Mouse (Mus musculus): ENCODE measurements around the gene Atrip.

The Atrip gene

GRCm38 (mm10) chr9:109038086-109038895 is 35.6 kb downstream of the Atrip start, which contains the start of gene Shisa5:
Shisa5 (plus strand) TSS chr9:109038565.
- no peak for DNase-seq (ENCODE audit: low spot score in 2 of 2)

DNA sequence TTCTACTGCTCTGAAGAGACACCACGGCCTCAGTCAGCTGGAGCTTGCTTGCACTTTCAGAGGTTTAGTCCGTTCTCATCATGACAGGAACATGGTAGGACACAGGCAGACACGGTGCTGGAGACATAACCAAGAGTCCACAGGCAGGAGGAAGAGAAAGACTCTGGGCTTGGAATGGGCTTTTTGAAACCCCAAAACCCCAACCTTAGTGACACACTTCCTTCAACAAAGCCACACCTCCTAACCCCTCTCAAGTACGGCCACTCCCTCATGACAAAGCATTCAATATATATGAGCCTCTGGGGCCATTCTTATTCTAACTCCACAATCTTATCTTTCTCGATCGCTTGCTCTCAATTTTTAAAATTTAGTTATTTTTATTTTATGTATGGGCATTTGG is 41.5 kb downstream of the Atrip start:
- no peak for DNase-seq (ENCODE audit: low spot score in 2 of 2)

GRCm38 (mm10) chr9:109031686-109032085 is 42.2 kb downstream of the Atrip start:
- no peak for DNase-seq (ENCODE audit: low spot score in 2 of 2)

DNA sequence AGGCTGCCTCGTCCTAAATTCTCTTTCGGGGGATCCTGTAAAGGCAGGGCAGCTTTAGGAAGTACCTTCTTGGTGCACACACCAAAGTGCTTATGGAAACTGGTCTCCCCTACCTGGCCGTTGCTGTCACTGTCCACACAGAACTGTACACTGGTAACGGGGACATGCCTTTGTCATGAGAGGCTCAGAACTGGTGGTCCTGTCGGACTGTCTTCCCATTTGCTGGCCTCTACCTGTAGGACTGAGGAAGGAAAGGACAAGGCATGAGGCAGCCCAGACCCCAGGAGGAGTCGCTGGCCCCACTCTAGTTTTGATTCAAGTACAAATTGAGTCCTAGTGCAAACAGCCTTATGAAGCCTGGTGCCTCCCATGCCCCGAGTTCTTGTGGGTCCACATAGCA is 42.9 kb downstream of the Atrip start:
- no peak for DNase-seq (ENCODE audit: low spot score in 2 of 2)

GRCm38 (mm10) chr9:109030312-109030711 is 43.6 kb downstream of the Atrip start:
- no peak for DNase-seq (ENCODE audit: low spot score in 2 of 2)

GRCm38 (mm10) chr9:109028919-109029318 is 45.0 kb downstream of the Atrip start:
- DNase-seq (ENCODE audit: low spot score in 2 of 2) = no peak

DNA sequence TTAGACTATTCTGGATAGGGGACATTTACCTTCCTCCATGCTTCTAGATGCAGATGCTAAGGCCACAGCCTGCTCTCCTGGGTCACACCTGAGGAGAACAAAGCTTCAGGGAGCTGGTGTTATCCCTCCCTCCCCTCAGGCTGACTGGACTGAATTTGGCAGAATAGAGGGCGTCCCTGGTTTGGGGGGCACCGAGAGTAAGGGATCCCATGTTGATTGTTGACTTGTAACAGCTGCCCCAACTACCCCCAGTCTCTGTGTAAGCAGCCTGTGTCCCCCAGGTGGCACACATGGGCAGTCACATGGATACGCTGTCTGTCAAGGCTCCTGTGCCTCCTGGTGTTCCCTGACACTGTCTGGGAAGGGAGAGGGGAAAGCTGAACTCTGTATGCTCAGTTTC is 45.5 kb downstream of the Atrip start:
- DNase-seq (ENCODE audit: low spot score in 2 of 2) = no peak

DNA sequence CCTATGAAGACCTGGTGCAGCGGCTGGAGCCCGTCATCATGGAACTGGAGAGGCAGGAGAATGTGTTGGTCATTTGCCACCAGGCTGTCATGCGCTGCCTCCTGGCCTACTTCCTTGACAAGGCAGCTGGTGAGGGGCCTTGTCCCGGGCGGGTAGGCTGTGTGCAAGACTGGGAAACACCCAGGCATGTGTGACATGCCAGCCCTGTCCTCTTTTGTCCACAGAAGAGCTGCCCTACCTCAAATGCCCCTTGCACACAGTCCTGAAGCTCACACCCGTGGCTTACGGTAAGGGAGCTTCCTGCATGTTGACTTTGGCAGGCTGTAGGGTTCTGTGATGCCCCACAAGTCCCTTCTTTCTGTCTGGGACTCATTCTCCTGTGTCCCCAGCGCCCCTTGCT is 46.4 kb downstream of the Atrip start:
- no peak for DNase-seq (ENCODE audit: low spot score in 2 of 2)

GRCm38 (mm10) chr9:109022866-109023685 is 50.8 kb downstream of the Atrip start:
- peak; percentile 59 to 70 for DNase-seq (ENCODE audit: low spot score in 2 of 2)

GRCm38 (mm10) chr9:109021428-109021827 is 52.5 kb downstream of the Atrip start:
- peak in 1 of 2 experiments; percentile 11 for DNase-seq (ENCODE audit: low spot score in 2 of 2)

GRCm38 (mm10) chr9:109016973-109017604 is 56.8 kb downstream of the Atrip start:
- DNase-seq (ENCODE audit: low spot score in 2 of 2) = no peak

DNA sequence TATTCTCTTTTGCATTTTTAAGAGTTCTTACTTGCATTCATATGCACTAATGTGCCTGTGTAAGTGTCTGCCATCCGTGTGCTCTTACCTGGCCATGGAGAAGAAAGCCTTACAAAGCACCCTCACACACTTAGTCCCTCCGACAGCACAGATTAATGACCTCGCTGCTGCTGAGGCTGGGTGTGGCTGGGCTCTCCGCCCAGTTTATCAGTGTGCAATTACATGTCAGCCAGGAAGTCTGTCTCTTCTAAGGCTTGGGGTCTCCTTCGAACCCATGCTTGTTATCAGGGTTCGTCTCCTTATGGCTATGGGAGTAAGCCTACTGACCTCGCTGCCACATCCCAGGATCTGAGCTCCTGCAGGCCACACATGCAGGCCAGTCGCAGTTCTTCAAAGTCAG is 58.5 kb downstream of the Atrip start:
- DNase-seq (ENCODE audit: low spot score in 2 of 2) = no peak

DNA sequence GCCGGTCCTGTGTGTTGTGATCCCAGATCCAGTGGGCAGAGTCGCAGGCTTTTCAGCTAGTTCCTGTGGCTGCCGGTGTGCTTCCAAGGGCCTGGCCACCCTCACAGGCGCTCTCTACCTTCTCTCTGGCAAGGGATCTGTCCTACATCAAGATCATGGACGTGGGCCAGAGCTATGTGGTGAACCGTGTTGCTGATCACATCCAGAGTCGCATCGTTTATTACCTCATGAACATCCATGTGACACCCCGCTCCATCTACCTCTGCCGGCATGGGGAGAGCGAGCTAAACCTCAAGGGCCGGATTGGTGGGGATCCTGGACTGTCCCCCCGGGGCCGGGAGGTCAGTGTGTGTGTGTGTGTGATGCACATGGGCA is 63.6 kb downstream of the Atrip start:
- no peak for DNase-seq (ENCODE audit: low spot score in 2 of 2)

- DNase-seq (ENCODE audit: low spot score in 2 of 2) = peak; percentile 51 to 56
Observed at GRCm38 (mm10) chr9:109009636-109010315, 64.1 kb downstream of the Atrip start.

GRCm38 (mm10) chr9:109008994-109009635 is 64.8 kb downstream of the Atrip start:
- DNase-seq (ENCODE audit: low spot score in 2 of 2) = peak; percentile 70

GRCm38 (mm10) chr9:109008081-109008480 is 65.8 kb downstream of the Atrip start:
- no peak for DNase-seq (ENCODE audit: low spot score in 2 of 2)

Data from right cerebral cortex, adult 2 months (tissue).